In the genomic region with DNA sequence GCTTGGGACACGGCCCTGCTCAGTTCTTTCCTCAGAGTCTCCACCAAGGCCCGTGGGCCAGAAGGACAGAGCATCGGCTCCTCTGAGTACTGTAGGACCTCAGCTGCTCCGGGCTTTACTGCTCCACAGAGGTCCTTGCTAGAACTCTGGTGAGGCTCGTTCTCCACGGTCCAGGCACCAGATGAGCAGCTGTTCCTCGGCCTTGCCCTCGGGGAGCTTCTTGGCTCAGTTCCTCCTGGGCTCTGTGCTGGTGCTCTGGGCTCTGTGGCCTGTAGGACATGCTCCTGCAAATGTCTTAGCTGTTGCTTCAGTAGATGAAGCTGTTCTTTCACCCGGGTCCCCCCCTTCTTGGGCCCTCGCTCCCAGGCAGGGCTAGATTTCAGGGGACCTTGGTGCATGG, we compare ENCODE assay signal across 9 mouse cellular contexts. TPM values are rescaled to one million over a fixed set of nuclear protein-coding genes. Genes with fewer than 3 reads are reported as not detected.
DNase-seq lines count a peak whose midpoint lies in the region; ATAC-seq lines count a peak whose summit lies in the region.
"Had no signal": no experiment of that assay in that cellular context is flagged by ENCODE, and none has a peak within 500 bp of the region (broad histone marks: within the 10 kb centered on the region; RNA-seq: fewer than 3 reads in every experiment).

No protein-coding gene starts in this region.

- no peaks in the 10 kb centered on the region for H3K27me3 ChIP-seq in midbrain, embryonic 11.5 days (ENCODE audit: control insufficient read depth, insufficient read depth, low read length)
- H3K27me3 ChIP-seq in midbrain, embryonic 10.5 days (ENCODE audit: low read depth, poor library complexity, severe bottlenecking) = no peaks in the 10 kb centered on the region
- no peaks in the 10 kb centered on the region for H3K27me3 ChIP-seq in stomach, embryonic 15.5 days (replicated peaks)
- no peaks in the 10 kb centered on the region for H3K27me3 ChIP-seq in intestine, embryonic 16.5 days (replicated peaks; ENCODE audit: control insufficient read depth, insufficient read depth, low read length)

- ATAC-seq in midbrain, embryonic 11.5 days (ENCODE audit: low FRiP score) = no peak
- no peak for ATAC-seq in stomach, embryonic 15.5 days (ENCODE audit: insufficient read depth, low FRiP score, low read depth)
- no peak for ATAC-seq in intestine, embryonic 16.5 days

- H3K27ac ChIP-seq in midbrain, embryonic 11.5 days (ENCODE audit: low read depth, low read length) = no peak overlapping the region
- no peak overlapping the region for H3K27ac ChIP-seq in midbrain, embryonic 10.5 days (replicated peaks)
- H3K27ac ChIP-seq in stomach, embryonic 15.5 days = peak overlapping the region; percentile 46; the same call in 1 of the 2 replicates
- no peak overlapping the region for H3K27ac ChIP-seq in intestine, embryonic 16.5 days (ENCODE audit: low read length)
- H3K27ac ChIP-seq: macrophage had no signal

- 83% methylated on average over 10 of the region's 10 CpGs for WGBS in midbrain, embryonic 11.5 days
- 88% methylated on average over 10 of the region's 10 CpGs for WGBS in midbrain, embryonic 10.5 days
- 77% methylated on average over 10 of the region's 10 CpGs for WGBS in stomach, embryonic 15.5 days
- WGBS in intestine, embryonic 16.5 days = 80% methylated on average over 10 of the region's 10 CpGs

- H3K36me3 ChIP-seq in midbrain, embryonic 11.5 days (ENCODE audit: control insufficient read depth, insufficient read depth, low read length) = no peaks in the 10 kb centered on the region
- H3K36me3 ChIP-seq in midbrain, embryonic 10.5 days = peaks cover 2% of the 10 kb centered on the region
- no peaks in the 10 kb centered on the region for H3K36me3 ChIP-seq in stomach, embryonic 15.5 days
- H3K36me3 ChIP-seq in intestine, embryonic 16.5 days (ENCODE audit: control insufficient read depth, insufficient read depth, low read length) = no peaks in the 10 kb centered on the region

- no peak overlapping the region for H3K4me3 ChIP-seq in midbrain, embryonic 11.5 days (ENCODE audit: low read depth, low read length)
- H3K4me3 ChIP-seq in midbrain, embryonic 10.5 days = no peak overlapping the region
- no peak overlapping the region for H3K4me3 ChIP-seq in stomach, embryonic 15.5 days (replicated peaks)
- H3K4me3 ChIP-seq in intestine, embryonic 16.5 days (ENCODE audit: low read length) = no peak overlapping the region

- H3K9me3 ChIP-seq in midbrain, embryonic 11.5 days (ENCODE audit: control insufficient read depth, low read length) = no peaks in the 10 kb centered on the region
- H3K9me3 ChIP-seq in midbrain, embryonic 10.5 days (replicated peaks) = no peaks in the 10 kb centered on the region
- no peaks in the 10 kb centered on the region for H3K9me3 ChIP-seq in stomach, embryonic 15.5 days
- no peaks in the 10 kb centered on the region for H3K9me3 ChIP-seq in intestine, embryonic 16.5 days (ENCODE audit: control insufficient read depth, low read length)

- peak; percentile 22 to 45 for DNase-seq in adrenal gland, adult (ENCODE audit: inconsistent age in 2 of 2, low spot score in 1 of 2)
- DNase-seq in adrenal gland, adult 2 months = no peak
- peak; percentile 8 for DNase-seq in midbrain, embryonic 11.5 days (ENCODE audit: low spot score, missing footprints)
- DNase-seq in midbrain, embryonic 10.5 days (ENCODE audit: low spot score) = no peak
- peak; percentile 48 for DNase-seq in heart, postnatal 4 days
- no peak for DNase-seq in layer of hippocampus, adult 8-10 months (ENCODE audit: low spot score in 2 of 2)

- no peak overlapping the region for H3K9ac ChIP-seq in midbrain, embryonic 11.5 days (ENCODE audit: low read length)
- H3K9ac ChIP-seq in stomach, embryonic 15.5 days = no peak overlapping the region
- no peak overlapping the region for H3K9ac ChIP-seq in intestine, embryonic 16.5 days (ENCODE audit: low read depth, low read length)

- H3K4me1 ChIP-seq in midbrain, embryonic 11.5 days (ENCODE audit: control insufficient read depth, insufficient read depth, low read length) = no peaks in the 10 kb centered on the region
- H3K4me1 ChIP-seq in midbrain, embryonic 10.5 days = peaks cover 8% of the 10 kb centered on the region
- 0 out of 2 replicates have a peak, but pooled peaks cover 3% of the 10 kb centered on the region for H3K4me1 ChIP-seq in stomach, embryonic 15.5 days
- H3K4me1 ChIP-seq in intestine, embryonic 16.5 days (ENCODE audit: control insufficient read depth, insufficient read depth, low read length) = peaks cover 4% of the 10 kb centered on the region; the same call in 1 of the 2 replicates

- no peak overlapping the region for H3K4me2 ChIP-seq in midbrain, embryonic 11.5 days
- no peak overlapping the region for H3K4me2 ChIP-seq in stomach, embryonic 15.5 days
- no peak overlapping the region for H3K4me2 ChIP-seq in intestine, embryonic 16.5 days (ENCODE audit: low read depth, low read length)

RNA-seq across cellular contexts. Expression of gene Prox2, which starts 15.9 kb away (rescaled TPM):
- total RNA-seq in adrenal gland, adult 2 months (2021) = 1 to 10 TPM; 3.2 to 5.3 TPM
- 2.6 and 2.8 TPM in 2 replicates for polyA plus RNA-seq in adrenal gland, adult 2 months (2012; rRNA removed)
- 2.6 and 3.6 TPM in 2 replicates for polyA plus RNA-seq in midbrain, embryonic 11.5 days (2014; fragmentation: Nextera tagmentation; extraction: Ambion mirVana)
- polyA plus RNA-seq in midbrain, embryonic 10.5 days (2016; fragmentation: Nextera tagmentation; extraction: Ambion mirVana) = 2.3 and 3.5 TPM in 2 replicates
- 1 to 10 TPM; 2.3 to 2.6 TPM for total RNA-seq in heart, postnatal 4 days (2021)
- polyA plus RNA-seq in stomach, embryonic 15.5 days (2015; fragmentation: Nextera tagmentation; extraction: Ambion mirVana) = 2.9 and 3.0 TPM in 2 replicates
- total RNA-seq in layer of hippocampus, adult 8-10 months (2022) = 1 to 10 TPM; 2.2 to 3.2 (median 2.6) TPM
- polyA plus RNA-seq in intestine, embryonic 16.5 days (2015; fragmentation: Nextera tagmentation; extraction: Ambion mirVana) = 1.7 and 2.3 TPM in 2 replicates

RNA-seq across cellular contexts. Expression of gene Dlst, which starts 15.9 kb away (rescaled TPM):
- 100 to 1,000 TPM; 347 to 398 TPM for total RNA-seq in adrenal gland, adult 2 months (2021)
- polyA plus RNA-seq in adrenal gland, adult 2 months (2012; rRNA removed) = 107 and 114 TPM in 2 replicates
- 93.9 and 97.0 TPM in 2 replicates for polyA plus RNA-seq in midbrain, embryonic 11.5 days (2014; fragmentation: Nextera tagmentation; extraction: Ambion mirVana)
- 110 and 111 TPM in 2 replicates for polyA plus RNA-seq in midbrain, embryonic 10.5 days (2016; fragmentation: Nextera tagmentation; extraction: Ambion mirVana)
- total RNA-seq in heart, postnatal 4 days (2021) = 100 to 1,000 TPM; 538 to 559 TPM
- 102 and 106 TPM in 2 replicates for polyA plus RNA-seq in stomach, embryonic 15.5 days (2015; fragmentation: Nextera tagmentation; extraction: Ambion mirVana)
- total RNA-seq in layer of hippocampus, adult 8-10 months (2022) = 100 to 1,000 TPM; 145 to 175 (median 158) TPM
- polyA plus RNA-seq in intestine, embryonic 16.5 days (2015; fragmentation: Nextera tagmentation; extraction: Ambion mirVana) = 146 and 158 TPM in 2 replicates

RNA-seq across cellular contexts. Expression of gene Rps6kl1, which starts 56.4 kb away (rescaled TPM):
- total RNA-seq in adrenal gland, adult 2 months (2021) = 1 to 10 TPM in 1 of 2 experiments, under 1 TPM in 1; 0.37 to 1.5 TPM
- polyA plus RNA-seq in adrenal gland, adult 2 months (2012; rRNA removed) = 1.5 and 1.8 TPM in 2 replicates
- polyA plus RNA-seq in midbrain, embryonic 11.5 days (2014; fragmentation: Nextera tagmentation; extraction: Ambion mirVana) = 1.9 and 2.1 TPM in 2 replicates
- polyA plus RNA-seq in midbrain, embryonic 10.5 days (2016; fragmentation: Nextera tagmentation; extraction: Ambion mirVana) = 1.7 and 2.6 TPM in 2 replicates
- total RNA-seq in heart, postnatal 4 days (2021) = 1 to 10 TPM; 2.3 to 3.0 TPM
- polyA plus RNA-seq in stomach, embryonic 15.5 days (2015; fragmentation: Nextera tagmentation; extraction: Ambion mirVana) = 1.7 and 1.8 TPM in 2 replicates
- total RNA-seq in layer of hippocampus, adult 8-10 months (2022) = 10 to 100 TPM; 35.8 to 43.4 (median 39.8) TPM
- 2.4 TPM in 2 replicates for polyA plus RNA-seq in intestine, embryonic 16.5 days (2015; fragmentation: Nextera tagmentation; extraction: Ambion mirVana)
- polyA plus RNA-seq: macrophage had no signal

Comparison
In these comparisons a context has a peak if more than half of its experiments do, and no peak if none do; other contexts are left out.
1. DNase-seq: peak in adrenal gland, adult (2 of 2), midbrain, embryonic 11.5 days (single experiment) and heart, postnatal 4 days (single experiment); none in adrenal gland, adult 2 months (single experiment), midbrain, embryonic 10.5 days (single experiment) and layer of hippocampus, adult 8-10 months (0 of 2).